Mouse (Mus musculus): ENCODE measurements around the gene Eps8l1. TPM values are rescaled to one million over a fixed set of nuclear protein-coding genes. Genes with fewer than 3 reads are reported as not detected.

Eps8l1 gene
- total RNA-seq, 2 experiments from 2014 or later: 1.6 to 5.0 TPM

Other genes with a start within 250 kb of the Eps8l1 start
- not detected in 2 replicates for gene Lilra5, start 222.9 kb upstream of the Eps8l1 start, total RNA-seq (2014; fragmentation: Nextera tagmentation)
- gene Lilra5, start 222.9 kb upstream of the Eps8l1 start, total RNA-seq (2017): not detected in 2 replicates
- not detected in 2 replicates for gene Ncr1, start 123.0 kb upstream of the Eps8l1 start, total RNA-seq (2014; fragmentation: Nextera tagmentation)
- 0.52 TPM in 1 of 2 replicates, not detected in the other for gene Ncr1, start 123.0 kb upstream of the Eps8l1 start, total RNA-seq (2017)
- not detected in 2 replicates for gene Gp6, start 62.9 kb upstream of the Eps8l1 start, total RNA-seq (2014; fragmentation: Nextera tagmentation)
- gene Gp6, start 62.9 kb upstream of the Eps8l1 start, total RNA-seq (2017): not detected in 2 replicates
- 9.1 and 12.1 TPM in 2 replicates for gene Rdh13, start 15.0 kb upstream of the Eps8l1 start, total RNA-seq (2014; fragmentation: Nextera tagmentation)
- 11.9 and 21.9 TPM in 2 replicates for gene Rdh13, start 15.0 kb upstream of the Eps8l1 start, total RNA-seq (2017)
- 92.2 and 131 TPM in 2 replicates for gene Ppp1r12c, start 41.0 kb downstream of the Eps8l1 start, total RNA-seq (2014; fragmentation: Nextera tagmentation)
- gene Ppp1r12c, start 41.0 kb downstream of the Eps8l1 start, total RNA-seq (2017): 99.6 and 109 TPM in 2 replicates
- 7.3 and 16.1 TPM in 2 replicates for gene Tnnt1, start 55.7 kb downstream of the Eps8l1 start, total RNA-seq (2014; fragmentation: Nextera tagmentation)
- gene Tnnt1, start 55.7 kb downstream of the Eps8l1 start, total RNA-seq (2017): 14.1 and 22.3 TPM in 2 replicates
- gene Tnni3, start 63.6 kb downstream of the Eps8l1 start, total RNA-seq (2014; fragmentation: Nextera tagmentation): 17.0 TPM in 1 of 2 replicates, not detected in the other
- gene Tnni3, start 63.6 kb downstream of the Eps8l1 start, total RNA-seq (2017): 2.7 and 4.1 TPM in 2 replicates
- 0.81 and 2.5 TPM in 2 replicates for gene Dnaaf3, start 71.8 kb downstream of the Eps8l1 start, total RNA-seq (2014; fragmentation: Nextera tagmentation)
- gene Dnaaf3, start 71.8 kb downstream of the Eps8l1 start, total RNA-seq (2017): 0.43 and 0.88 TPM in 2 replicates
- gene Syt5, start 86.9 kb downstream of the Eps8l1 start, total RNA-seq (2014; fragmentation: Nextera tagmentation): not detected in 2 replicates
- not detected in 2 replicates for gene Syt5, start 86.9 kb downstream of the Eps8l1 start, total RNA-seq (2017)
- not detected in 2 replicates for gene Ptprh, start 143.4 kb downstream of the Eps8l1 start, total RNA-seq (2014; fragmentation: Nextera tagmentation)
- gene Ptprh, start 143.4 kb downstream of the Eps8l1 start, total RNA-seq (2017): not detected in 2 replicates
- gene Tmem86b, start 170.7 kb downstream of the Eps8l1 start, total RNA-seq (2014; fragmentation: Nextera tagmentation): 24.5 and 28.0 TPM in 2 replicates
- 17.5 and 26.2 TPM in 2 replicates for gene Tmem86b, start 170.7 kb downstream of the Eps8l1 start, total RNA-seq (2017)
- gene Ppp6r1, start 198.3 kb downstream of the Eps8l1 start, total RNA-seq (2014; fragmentation: Nextera tagmentation): 134 and 148 TPM in 2 replicates
- 142 and 146 TPM in 2 replicates for gene Ppp6r1, start 198.3 kb downstream of the Eps8l1 start, total RNA-seq (2017)
- 29.3 and 30.7 TPM in 2 replicates for gene Hspbp1, start 224.4 kb downstream of the Eps8l1 start, total RNA-seq (2014; fragmentation: Nextera tagmentation)
- 21.9 and 23.7 TPM in 2 replicates for gene Hspbp1, start 224.4 kb downstream of the Eps8l1 start, total RNA-seq (2017)
- gene Brsk1, start 229.9 kb downstream of the Eps8l1 start, total RNA-seq (2014; fragmentation: Nextera tagmentation): not detected in 2 replicates
- gene Brsk1, start 229.9 kb downstream of the Eps8l1 start, total RNA-seq (2017): not detected in 2 replicates